Mouse (Mus musculus) C2C12 (cell line): Measurements from ENCODE around the gene Txlna. TPM values are rescaled to one million over a fixed set of nuclear protein-coding genes. Genes with fewer than 3 reads are reported as not detected.
A peak's percentile ranks its signal among the peaks of the same experiment; 100 is the strongest.

ENCODE experiments used
- H3K27me3 ChIP-seq: one replicate; pipeline ENCODE4 v1.6.1; 2011; ENCODE audit not compliant: control insufficient read depth, insufficient read depth, insufficient read length
- H3K36me3 ChIP-seq: one replicate; pipeline ENCODE4 v1.6.1; 2011; ENCODE audit not compliant: control insufficient read depth, insufficient read depth
- H3K4me3 ChIP-seq: one replicate; pipeline ENCODE4 v1.5.1; 2011; ENCODE audit warnings: mild to moderate bottlenecking, control low read depth; ENCODE audit not compliant: poor library complexity, insufficient read depth, severe bottlenecking
- H3K79me2 ChIP-seq: one replicate; pipeline ENCODE4 v1.6.1; 2011; ENCODE audit not compliant: control insufficient read depth, insufficient read depth
- H3K79me3 ChIP-seq: one replicate; pipeline ENCODE4 v1.6.1; 2011; ENCODE audit warnings: low read depth, control low read depth
- H3ac ChIP-seq: one replicate; pipeline ENCODE3; 2011; ENCODE audit warnings: low read depth; ENCODE audit not compliant: control insufficient read depth, insufficient read length
- CEBPB ChIP-seq: IDR thresholded peaks from one replicate; pipeline ENCODE4 v1.6.1; 2011; ENCODE audit warnings: low read depth, mild to moderate bottlenecking, control low read depth, moderate library complexity
- CTCF ChIP-seq: IDR thresholded peaks from one replicate; pipeline ENCODE4 v1.5.1; 2011; ENCODE audit not compliant: control insufficient read depth, insufficient read depth, insufficient read length
- FOSL1 ChIP-seq: IDR thresholded peaks from one replicate; pipeline ENCODE4 v1.8.0; 2011; ENCODE audit warnings: mild to moderate bottlenecking, low read length; ENCODE audit not compliant: poor library complexity, insufficient read depth, severe bottlenecking
- MAX ChIP-seq: IDR thresholded peaks from one replicate; pipeline ENCODE4 v1.6.1; 2011; ENCODE audit warnings: mild to moderate bottlenecking, control low read depth
- MYOD1 ChIP-seq: IDR thresholded peaks from one replicate; pipeline ENCODE4 v1.6.1; 2011; ENCODE audit warnings: low read depth; ENCODE audit not compliant: control insufficient read depth, insufficient read length
- MYOG ChIP-seq: IDR thresholded peaks from one replicate; pipeline ENCODE4 v1.6.1; 2011; ENCODE audit not compliant: control insufficient read depth, insufficient read length; ENCODE audit errors: extremely low read depth
- USF1 ChIP-seq: IDR thresholded peaks from one replicate; pipeline ENCODE4 v1.6.1; 2011; ENCODE audit warnings: low read depth, mild to moderate bottlenecking, control low read depth, moderate library complexity
- long read RNA-seq, 2 experiments: library from polyadenylated mRNA; unstranded; transcript quantifications; one replicate each; pipeline ENCODE4 v2.0.0; 2019 to 2020
- polyA plus RNA-seq: library from polyadenylated mRNA; unstranded; fragments of >200 nt; fragmentation: generic; extraction: Trizol; gene quantifications from one replicate; pipeline ENCODE4 v1.2.1, GENCODE M21; 2012; ENCODE audit warnings: missing spikeins

The Txlna gene
- polyA plus RNA-seq = 43.0 TPM
- long read RNA-seq, experiment 1, full-length matches to known transcripts = 26 of 38 reads
- long read RNA-seq, experiment 1, partial matches to known transcripts = 6 of 38 reads
- long read RNA-seq, experiment 1, other reads (novel, unspliced or antisense) = 6 of 38 reads
- long read RNA-seq, experiment 2, full-length matches to known transcripts = 568 of 648 reads
- long read RNA-seq, experiment 2, partial matches to known transcripts = 14 of 648 reads
- long read RNA-seq, experiment 2, other reads (novel, unspliced or antisense) = 66 of 648 reads

GRCm38 (mm10) chr4:129640638-129641467 lies at the start of gene Txlna:
Txlna (minus strand) TSS chr4:129641065.
- peaks cover 28% of the 10 kb centered on the region for H3K79me3 ChIP-seq
- TF ChIP-seq CTCF = no peak
- TF ChIP-seq USF1 = peak; percentile 33
- H3K36me3 ChIP-seq = peaks cover 48% of the 10 kb centered on the region
- peak within 1 kb of the TSS; percentile 88 for H3ac ChIP-seq
- H3K27me3 ChIP-seq = no peaks in the 10 kb centered on the region
- H3K79me2 ChIP-seq = peaks cover 45% of the 10 kb centered on the region
- H3K4me3 ChIP-seq = peak within 1 kb of the TSS; percentile 53

GRCm38 (mm10) chr4:129684531-129684930 lies 43.7 kb upstream of the Txlna start:
- H3K36me3 ChIP-seq = peaks cover 36% of the 10 kb centered on the region
- H3K4me3 ChIP-seq = no peak overlapping the region
- TF ChIP-seq FOSL1 = no peak
- no peak for TF ChIP-seq CEBPB
- TF ChIP-seq MAX = no peak
- no peak for TF ChIP-seq MYOD1
- no peak for TF ChIP-seq CTCF
- no peak for TF ChIP-seq MYOG
- no peak for TF ChIP-seq USF1
- H3ac ChIP-seq = no peak overlapping the region
- no peaks in the 10 kb centered on the region for H3K79me3 ChIP-seq
- H3K27me3 ChIP-seq = no peaks in the 10 kb centered on the region
- H3K79me2 ChIP-seq = no peaks in the 10 kb centered on the region

- H3K27me3 ChIP-seq = no peaks in the 10 kb centered on the region
- H3K79me2 ChIP-seq = no peaks in the 10 kb centered on the region
- no peak for TF ChIP-seq MAX
- TF ChIP-seq MYOG = no peak
- no peak for TF ChIP-seq MYOD1
- TF ChIP-seq USF1 = no peak
- TF ChIP-seq CTCF = no peak
- no peak for TF ChIP-seq CEBPB
- TF ChIP-seq FOSL1 = no peak
- no peak overlapping the region for H3K4me3 ChIP-seq
- peaks cover 36% of the 10 kb centered on the region for H3K36me3 ChIP-seq
- H3K79me3 ChIP-seq = no peaks in the 10 kb centered on the region
- H3ac ChIP-seq = no peak overlapping the region
These were observed 43.1 kb upstream of the Txlna start for GRCm38 (mm10) chr4:129683901-129684493.

GRCm38 (mm10) chr4:129681837-129682236 lies 41.0 kb upstream of the Txlna start:
- H3K4me3 ChIP-seq = no peak overlapping the region
- no peaks in the 10 kb centered on the region for H3K27me3 ChIP-seq
- H3K36me3 ChIP-seq = peaks cover 32% of the 10 kb centered on the region
- no peak for TF ChIP-seq CTCF
- no peak for TF ChIP-seq CEBPB
- no peak for TF ChIP-seq MYOD1
- TF ChIP-seq FOSL1 = no peak
- no peak for TF ChIP-seq USF1
- TF ChIP-seq MYOG = no peak
- TF ChIP-seq MAX = no peak
- H3K79me2 ChIP-seq = no peaks in the 10 kb centered on the region
- no peaks in the 10 kb centered on the region for H3K79me3 ChIP-seq
- H3ac ChIP-seq = no peak overlapping the region

GRCm38 (mm10) chr4:129672878-129673449 lies 32.1 kb upstream of the Txlna start:
- Histone ChIP-seq H3ac (peak overlapping the region; percentile 61), H3K79me3 (peaks cover 38% of the 10 kb centered on the region), H3K27me3 (no peaks in the 10 kb centered on the region), H3K36me3 (peaks cover 9% of the 10 kb centered on the region), H3K79me2 (peaks cover 48% of the 10 kb centered on the region), H3K4me3 (peak overlapping the region; percentile 93)
- TF ChIP-seq USF1 (no peak), CTCF (no peak), MYOG (no peak), MYOD1 (no peak), FOSL1 (no peak), CEBPB (no peak), MAX (no peak)
